ENCODE assay signal across 14 mouse cellular contexts in genomic region chr3:157079966-157080306, GRCm38 (mm10).
"Had no signal": no experiment of that assay in that cellular context is flagged by ENCODE, and none has a peak within 500 bp of the region (broad histone marks: within the 10 kb centered on the region; RNA-seq: fewer than 3 reads in every experiment).

No protein-coding gene starts in this region.

- H3K27me3 ChIP-seq: limb, embryonic 13.5 days; neural tube, embryonic 12.5 days had no signal

- H3K4me1 ChIP-seq: limb, embryonic 13.5 days; neural tube, embryonic 12.5 days had no signal

- H3K36me3 ChIP-seq: limb, embryonic 13.5 days; midbrain, embryonic 10.5 days; neural tube, embryonic 12.5 days had no signal

- H3K27ac ChIP-seq: limb, embryonic 13.5 days; liver, embryonic 14.5 days; midbrain, embryonic 10.5 days; neural tube, embryonic 12.5 days; stomach, postnatal 0 days had no signal

- DNase-seq: kidney, postnatal 36 days; layer of hippocampus, adult 9-11 months; layer of hippocampus, postnatal 36 days; lung, postnatal 10 days; lung, postnatal 4 days; midbrain, embryonic 14.5 days; thymus, adult 18-20 months; thymus, postnatal 14 days had no signal

- H3K9me3 ChIP-seq: limb, embryonic 13.5 days; midbrain, embryonic 10.5 days; neural tube, embryonic 12.5 days had no signal

- H3K9ac ChIP-seq: limb, embryonic 13.5 days; liver, embryonic 14.5 days; neural tube, embryonic 12.5 days had no signal

- H3K4me2 ChIP-seq: limb, embryonic 13.5 days; neural tube, embryonic 12.5 days had no signal

- H3K4me3 ChIP-seq: limb, embryonic 13.5 days; midbrain, embryonic 10.5 days; myocyte; neural tube, embryonic 12.5 days had no signal
